Mouse (Mus musculus) myocyte (in vitro differentiated cells): ENCODE results near the gene Jph4.

Experiments
- MAX ChIP-seq: IDR thresholded peaks from one replicate; pipeline ENCODE4 v1.6.1; 2011; ENCODE audit warnings: low read depth, mild to moderate bottlenecking, control low read depth
- POLR2A ChIP-seq: IDR thresholded peaks from one replicate; pipeline ENCODE4 v1.6.1; 2011; ENCODE audit warnings: low read depth, mild to moderate bottlenecking, control low read depth, moderate library complexity; ENCODE audit not compliant: insufficient read length
- SRF ChIP-seq: IDR thresholded peaks from one replicate; pipeline ENCODE4 v1.6.1; 2011; ENCODE audit warnings: low read depth; ENCODE audit not compliant: control insufficient read depth, insufficient read length

DNA sequence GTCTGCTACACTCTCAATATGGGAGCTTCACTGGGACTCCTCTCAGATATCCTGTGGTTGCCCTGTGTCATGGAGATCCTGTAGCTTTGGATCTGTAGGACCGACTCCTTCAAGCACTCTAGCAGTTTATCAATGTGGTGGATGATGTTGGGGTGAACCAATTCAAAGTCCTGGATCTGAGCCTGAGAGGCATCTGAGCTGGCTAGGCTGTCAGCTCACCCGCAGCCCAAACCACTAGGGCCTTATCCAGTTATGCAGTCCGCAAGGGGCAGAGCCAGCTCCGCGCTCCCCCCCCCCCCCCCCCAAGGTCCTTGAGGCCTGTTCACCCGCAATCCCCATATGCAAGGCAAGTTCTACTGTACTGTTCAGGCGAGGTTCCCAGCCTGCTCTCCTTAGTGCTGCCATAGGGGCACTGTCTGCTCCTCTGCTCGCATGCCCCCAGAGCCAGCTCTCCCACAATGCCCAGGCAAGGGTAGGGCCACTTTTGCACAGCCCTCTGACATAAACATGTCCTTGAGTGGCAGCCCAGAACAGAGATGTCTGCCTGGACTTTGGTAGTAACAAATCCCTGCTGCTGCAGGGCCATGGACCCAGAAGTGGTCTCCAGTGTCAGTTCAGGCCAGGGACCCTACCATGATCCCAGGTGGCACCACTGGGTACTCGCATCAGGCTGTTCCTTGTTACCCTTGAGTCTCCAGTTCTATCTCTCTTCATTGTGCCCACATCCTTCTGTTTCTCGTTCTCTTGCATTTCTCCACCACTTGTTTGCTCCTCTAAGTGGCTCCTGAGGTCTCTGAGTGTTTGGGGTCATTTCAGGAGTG is 43.7 kb upstream of the Jph4 start:
- no peak for TF ChIP-seq MAX
- TF ChIP-seq SRF = no peak
- no peak for TF ChIP-seq POLR2A
